Mouse (Mus musculus): ENCODE measurements around the gene Pemt.

Pemt gene

DNA sequence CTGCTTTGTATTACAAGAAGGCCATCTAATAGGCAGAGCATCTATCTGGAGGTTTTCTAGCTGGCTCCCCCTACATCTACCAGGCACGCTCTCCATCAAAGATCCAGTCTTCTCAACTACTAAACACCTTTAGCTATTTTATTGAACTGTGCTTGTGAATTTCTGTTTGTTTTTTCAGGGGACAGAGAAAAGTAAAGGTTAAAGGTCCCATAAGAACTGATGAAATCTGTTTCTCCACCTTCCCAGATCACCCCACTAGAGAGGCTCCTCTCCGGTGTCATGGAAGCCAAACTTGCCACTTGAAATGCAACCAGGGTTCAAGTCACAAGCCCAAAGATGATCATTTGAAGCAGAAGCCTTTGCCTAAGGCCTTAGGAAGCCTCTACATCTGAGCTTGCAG is 2.6 kb upstream of the Pemt start:
- DNase-seq: no peak

DNA sequence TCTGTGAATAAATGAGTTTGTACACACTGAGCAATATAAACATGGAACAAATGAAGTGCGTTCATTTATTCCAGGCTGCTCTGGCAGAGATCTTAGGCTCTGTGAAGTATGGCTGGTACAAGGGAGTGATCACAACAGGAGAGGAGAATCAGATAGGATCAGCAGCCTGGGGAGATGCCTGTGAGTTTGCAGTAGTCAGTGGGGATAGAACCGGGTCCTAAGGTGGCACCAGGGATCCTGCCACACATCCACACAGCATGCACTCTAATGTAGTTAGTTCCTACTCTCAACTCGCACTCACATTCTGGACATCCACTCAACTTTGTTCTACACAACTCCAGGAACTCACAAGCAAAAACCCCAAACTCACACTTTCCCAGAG is 622 bp downstream of the Pemt start:
- no peak for DNase-seq

DNA sequence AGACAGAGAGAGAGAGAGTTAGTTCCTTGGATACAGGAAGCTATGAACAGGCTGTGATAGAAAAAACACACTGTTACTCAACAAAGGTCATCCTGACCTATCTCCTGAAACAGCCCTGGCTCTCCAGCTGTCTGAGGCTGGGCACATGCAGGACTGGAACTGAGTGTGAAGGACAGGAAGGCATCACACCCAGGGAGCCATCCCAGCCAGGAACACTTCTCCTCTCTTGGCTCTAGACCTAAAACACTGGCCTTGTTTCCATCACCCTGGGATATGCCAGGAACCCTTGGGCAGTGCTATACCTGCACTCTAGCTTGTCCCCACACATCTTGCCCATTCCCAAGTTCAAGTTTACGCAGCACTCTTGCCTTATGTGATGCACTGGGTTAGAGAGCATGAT is 1.5 kb downstream of the Pemt start:
- no peak for DNase-seq

DNA sequence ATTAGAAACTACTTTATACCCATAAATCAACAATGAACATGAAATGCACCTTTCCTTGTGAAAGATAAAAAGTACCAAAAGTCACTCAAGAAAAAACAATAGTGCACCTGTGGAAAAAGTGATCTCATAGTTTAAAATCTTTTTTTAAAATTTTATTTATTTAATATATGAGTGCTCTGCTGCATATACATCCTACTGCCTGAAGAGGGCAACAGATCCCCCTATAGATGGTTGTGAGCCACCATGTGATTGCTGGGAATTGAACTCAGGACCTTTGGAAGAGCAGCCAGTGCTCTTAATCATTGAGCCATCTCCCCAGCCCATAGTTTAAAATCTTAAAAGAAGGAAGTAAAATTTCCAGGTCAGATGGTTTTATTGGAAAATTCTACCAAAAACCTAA is 4.0 kb downstream of the Pemt start:
- no peak for DNase-seq

DNA sequence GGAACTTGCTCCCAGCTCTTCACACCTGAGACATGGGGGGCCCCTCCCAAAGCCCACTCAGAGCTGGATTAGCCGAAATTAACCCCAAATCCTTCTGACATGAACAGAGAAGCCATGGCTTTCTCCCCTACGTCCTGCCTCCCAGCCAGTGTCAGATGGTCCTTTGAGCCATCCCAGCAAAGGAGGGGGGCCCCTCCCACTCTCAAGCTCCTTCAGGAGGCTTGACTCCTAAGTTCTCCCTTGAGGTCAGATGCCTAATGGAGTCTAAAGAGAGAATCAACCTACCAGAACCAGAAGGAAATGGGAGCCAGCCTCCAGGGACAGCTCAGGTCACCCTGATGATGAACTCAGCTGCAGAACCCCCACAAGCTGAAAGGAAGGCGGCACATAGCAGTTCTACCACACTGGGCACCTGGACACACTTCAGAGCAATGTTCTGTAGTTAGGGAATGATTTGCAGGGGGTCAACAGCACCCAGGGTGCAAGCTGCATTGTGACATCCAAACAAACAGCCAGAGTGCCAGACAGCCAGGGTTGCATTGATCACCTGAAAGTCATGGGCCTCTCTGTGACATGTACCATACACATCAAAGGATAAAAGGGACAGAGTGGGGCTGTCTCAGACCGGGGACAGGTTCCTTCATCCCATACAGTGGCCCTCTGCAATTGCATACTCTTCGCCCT is 9.6 kb downstream of the Pemt start:
- no peak for DNase-seq

DNA sequence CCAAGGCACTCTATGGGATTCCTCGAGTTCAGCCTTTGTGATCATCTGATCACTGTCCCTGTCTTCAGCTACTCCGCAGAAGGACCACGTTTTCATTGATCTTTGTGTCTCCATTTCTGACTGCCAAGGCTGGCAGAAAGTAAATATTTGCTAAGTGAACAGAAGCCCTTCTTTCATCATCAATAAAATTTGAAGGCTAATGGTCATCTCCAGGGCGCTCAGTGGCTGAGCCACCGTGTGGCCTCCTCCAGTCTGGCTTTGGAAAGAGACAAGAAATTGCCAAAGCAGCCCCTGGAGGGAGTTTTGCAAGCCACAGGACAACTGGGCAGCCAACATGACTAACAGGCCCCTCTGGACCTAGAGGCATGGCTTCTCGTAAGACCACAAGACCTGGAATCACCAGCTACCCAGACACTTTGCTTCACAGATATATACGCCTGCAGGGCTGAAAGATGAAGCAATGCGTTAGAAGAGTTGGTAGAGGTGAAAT is 11.3 kb downstream of the Pemt start:
- no peak for DNase-seq

DNA sequence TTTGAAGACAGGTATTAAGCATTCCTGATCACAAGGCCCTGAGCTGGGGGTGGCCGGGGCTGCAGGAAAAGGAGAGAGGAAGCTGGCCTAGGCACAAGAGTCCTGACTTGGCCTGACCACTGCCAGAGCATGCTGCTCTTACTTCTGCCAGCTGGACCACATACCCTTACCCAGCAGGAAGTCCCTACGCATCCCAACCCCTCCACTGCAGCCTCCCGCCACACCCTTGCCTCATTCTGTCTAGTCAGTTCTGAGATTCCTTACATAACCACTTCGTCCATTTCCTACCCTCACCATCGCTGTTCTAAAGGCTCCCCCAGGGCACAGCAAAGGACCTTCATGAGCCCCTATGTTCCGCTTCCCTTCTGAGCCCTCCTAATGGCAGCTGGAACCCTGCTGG is 12.0 kb downstream of the Pemt start:
- no peak for DNase-seq

DNA sequence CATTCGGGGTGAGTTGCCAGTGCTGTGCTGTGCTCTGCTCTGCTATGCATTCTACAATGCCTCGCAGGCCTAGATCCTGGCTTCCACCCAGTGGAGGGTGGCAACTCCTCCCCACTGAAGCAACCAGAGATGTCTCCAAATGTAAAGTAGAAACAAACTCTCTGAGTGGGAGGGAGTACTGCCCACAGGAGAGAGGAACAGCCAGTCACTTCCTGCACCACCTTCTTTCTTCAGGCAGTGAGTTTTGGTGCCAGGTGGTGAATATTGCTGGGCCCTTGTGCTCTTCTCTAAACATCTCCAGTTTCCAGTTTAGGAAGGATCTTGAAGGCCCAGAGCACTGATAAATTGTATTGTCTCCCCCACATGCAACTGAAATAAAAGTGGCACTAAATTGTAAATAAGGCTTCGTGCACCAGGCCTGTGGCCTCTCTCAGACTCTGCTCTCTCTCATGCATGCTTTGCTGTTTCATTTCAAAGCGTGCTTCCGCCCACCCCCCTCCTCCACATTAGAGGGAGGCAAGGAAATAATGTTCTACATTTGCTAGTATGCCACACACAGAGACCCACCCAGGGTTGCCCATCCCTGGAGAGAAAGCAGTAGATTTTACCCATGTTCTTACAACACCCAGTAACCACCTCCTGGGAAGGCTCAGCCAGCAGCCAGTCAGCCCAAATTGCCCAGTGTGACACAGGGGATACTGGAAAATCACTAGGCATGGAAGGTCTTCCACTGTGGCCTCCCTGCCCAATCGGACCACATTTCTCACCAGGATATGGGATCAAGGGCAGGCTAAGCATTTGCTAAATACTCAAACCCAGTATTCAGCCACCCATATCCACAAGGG is 13.5 kb downstream of the Pemt start:
- peak; percentile 29 for DNase-seq

DNA sequence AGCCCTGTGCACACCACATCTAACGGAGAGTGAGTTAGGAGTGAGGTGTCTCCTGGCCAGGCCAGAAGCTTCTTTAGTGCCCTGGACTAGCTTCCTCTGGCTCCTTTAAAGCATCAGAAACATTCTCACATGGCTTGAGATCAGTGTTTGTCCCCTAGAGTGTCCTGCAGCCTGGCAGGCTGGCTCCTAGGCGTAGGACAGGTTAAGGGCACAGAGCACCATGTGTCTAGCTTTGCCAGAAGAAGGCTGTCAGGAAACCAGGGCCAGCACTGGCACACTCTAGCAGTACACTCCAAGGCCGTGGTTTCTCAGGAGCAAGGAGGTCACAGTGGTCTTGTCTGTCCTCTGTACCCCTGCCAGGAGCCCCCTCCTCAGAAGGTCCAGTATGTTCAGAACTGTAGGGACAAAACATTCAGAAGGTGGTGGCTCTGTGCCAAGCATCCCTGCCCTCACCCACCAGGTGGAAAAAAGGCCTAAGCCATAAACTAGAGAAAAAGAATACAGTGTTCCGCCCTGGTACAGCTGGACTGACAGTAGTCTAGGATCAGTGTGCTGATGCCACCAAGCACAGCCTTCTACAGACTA is 15.4 kb downstream of the Pemt start:
- no peak for DNase-seq

DNA sequence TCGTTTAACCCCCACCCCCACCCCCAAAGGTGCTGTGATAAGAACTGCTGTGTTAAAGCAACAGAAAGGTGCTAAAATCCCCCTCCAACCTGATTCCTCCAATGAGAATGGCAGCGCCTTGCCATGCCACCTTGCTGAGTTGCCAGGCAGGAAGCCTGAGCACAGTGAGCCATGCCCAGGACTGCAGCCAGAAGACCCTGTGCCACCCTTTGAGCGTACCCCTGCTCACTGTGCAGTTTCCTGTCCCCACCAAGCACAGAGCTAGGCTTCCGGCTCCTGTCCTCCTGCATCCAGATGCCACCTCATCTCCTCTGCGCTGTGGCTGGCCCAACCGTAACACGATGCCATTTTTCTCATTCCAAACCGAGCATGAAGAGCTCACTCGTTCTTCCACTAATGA is 16.3 kb downstream of the Pemt start:
- no peak for DNase-seq

DNA sequence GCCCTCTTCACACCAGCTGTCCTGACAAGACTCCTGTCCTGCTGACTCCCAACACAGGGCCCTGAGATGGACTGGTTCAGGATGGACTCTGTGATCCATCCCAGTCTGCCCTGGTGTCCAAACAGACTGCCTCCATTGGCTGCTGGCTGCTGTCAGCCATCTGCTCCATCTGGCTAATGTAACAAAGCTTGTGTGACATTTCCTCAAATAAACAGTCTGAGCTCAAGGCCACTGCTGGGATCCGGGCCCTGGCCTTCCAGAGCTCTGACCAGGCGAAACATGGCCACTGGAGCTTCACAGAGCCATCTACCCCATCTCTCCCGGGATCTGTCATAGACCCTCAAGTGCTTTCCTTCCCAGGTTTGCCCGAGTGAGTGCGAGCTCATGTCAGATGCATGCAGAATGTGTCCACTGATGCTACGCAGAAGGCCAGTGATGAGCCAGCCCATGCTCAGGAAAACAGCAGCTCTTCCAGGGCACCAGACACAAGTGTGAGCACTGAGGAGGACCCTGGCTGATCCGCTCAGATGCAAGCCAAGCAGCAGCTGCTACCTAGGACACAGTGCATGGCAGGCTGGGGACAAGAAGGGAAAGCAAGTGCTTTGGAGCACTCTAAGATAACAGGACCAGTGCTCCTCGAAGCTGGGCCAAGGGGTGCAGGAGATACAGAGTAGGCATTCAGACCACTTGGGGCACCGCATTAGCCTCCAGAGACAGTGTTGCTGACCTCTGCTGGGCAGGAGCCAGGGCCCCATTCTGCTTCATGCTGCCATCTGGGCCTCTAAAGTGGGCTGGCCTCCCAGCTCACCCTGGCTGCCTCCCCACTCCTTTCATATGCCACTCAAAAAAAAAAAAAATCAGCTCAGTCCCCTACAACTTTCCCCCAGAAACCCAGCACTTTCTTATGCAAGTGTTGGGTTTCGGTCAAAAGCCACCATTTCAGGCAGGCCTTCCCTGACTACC is 18.1 kb downstream of the Pemt start:
- no peak for DNase-seq

DNA sequence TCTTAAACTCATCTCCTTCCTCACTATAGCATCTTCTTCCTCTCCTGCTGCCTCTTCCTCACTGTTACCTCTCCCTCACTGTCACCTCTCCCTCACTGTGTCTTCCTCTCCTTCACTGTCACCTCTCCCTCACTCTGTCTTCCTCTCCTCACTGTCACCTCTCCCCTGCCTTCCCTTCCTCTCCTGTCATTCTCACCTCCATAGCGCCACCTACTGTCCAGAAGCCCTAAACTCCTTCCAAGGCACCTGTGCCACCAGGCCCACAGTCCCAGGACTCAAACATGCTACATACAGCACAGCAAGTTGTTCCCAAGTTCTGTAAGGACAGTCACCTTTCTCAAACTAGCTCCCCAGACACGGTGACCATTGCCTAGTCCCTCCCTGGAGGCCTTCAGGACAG is 19.0 kb downstream of the Pemt start:
- peak; percentile 81 for DNase-seq

DNA sequence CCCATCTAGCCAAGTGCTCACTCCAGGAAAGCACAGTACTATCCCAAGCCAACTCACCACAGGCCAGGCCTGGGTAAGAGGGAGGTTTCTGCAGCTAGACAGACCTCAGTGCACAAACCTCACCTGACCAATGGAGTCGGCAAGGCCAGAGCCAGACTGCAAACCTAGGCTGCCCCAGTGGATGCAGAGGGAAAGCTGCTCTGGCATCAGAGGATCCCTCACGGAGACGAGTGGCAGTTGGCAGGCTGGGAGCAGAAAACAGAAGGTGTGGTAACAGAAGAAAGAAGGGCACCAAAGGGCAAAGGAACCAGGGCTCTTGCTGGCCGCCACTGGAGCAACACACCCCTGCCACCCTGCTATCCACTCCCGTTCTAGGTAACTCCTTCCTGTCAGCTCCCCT is 20.1 kb downstream of the Pemt start:
- no peak for DNase-seq

DNA sequence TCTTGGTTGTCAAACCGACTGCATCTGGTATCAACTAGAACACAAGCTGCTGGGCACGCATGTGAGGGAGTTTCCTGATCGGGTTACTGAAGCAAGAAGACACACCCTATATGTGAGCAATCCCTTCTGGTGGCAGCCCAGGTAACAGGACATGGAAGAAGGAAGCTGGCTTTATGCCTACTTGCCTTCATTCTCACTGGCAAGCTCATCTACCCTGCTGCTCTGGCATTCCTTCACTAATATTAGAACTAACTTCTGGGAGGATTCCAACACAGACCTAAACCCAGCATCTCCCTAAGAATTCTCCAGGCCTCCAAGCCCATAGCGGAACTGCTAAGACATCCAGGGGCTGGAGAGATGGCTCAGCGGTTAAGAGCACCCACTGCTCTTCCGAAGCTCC is 25.1 kb downstream of the Pemt start:
- DNase-seq: no peak

DNA sequence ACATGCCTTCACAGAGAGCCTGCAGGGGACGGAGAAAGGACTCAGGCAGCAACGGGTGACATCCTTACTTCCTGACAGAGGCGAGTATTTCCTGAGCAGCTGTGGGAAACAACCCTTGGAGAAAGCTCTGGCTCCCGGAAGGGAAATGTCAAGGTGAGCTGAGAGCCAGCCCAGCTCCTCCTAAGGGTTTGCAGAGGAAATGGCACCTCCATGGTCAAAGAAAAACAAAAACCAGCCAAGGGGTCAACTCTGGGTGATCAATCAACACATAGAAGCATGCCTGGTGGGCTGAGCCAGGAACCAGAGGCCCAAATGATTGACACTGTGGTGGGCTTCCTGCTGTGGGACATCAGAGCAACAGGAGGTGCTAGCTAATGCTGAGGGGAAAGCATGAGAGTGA is 29.6 kb downstream of the Pemt start:
- DNase-seq: no peak

DNA sequence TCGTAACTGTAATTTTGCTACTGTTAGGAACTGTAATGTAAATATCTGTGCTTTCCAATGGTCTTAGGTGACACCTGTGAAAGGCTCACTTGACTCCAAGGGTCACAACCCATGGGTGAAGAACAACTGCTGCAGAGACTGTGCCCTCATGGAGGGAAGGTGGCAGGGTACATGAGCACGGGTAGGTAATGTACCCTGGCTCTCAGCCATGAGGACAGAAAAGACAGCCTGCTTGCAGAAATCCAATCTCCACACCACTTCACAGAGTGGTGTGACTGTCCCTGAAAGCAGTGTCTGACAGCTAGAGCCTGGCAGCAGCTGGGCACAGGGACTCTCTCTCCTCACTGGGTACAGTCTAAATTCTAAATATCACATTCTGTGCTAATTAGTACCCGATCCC is 34.8 kb downstream of the Pemt start:
- DNase-seq: no peak

DNA sequence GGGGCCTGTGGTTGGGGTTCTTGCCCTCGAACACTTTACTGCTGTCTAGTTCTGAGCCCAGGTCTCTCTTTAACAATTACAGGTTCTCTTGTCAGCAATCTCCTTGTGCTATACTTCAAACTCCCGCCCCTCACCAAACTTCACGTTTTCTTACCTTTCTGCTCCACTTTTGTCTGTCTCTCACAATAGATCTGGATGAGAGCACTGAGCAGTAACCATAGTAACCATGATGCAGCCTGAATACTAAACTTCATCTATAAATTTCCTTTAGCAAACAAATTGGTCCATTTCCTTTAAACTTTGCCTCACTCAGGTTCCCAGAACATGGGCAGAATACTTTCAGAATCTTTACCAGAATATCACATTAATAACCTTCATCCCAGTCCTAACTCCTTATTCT is 36.8 kb downstream of the Pemt start:
- DNase-seq: no peak

DNA sequence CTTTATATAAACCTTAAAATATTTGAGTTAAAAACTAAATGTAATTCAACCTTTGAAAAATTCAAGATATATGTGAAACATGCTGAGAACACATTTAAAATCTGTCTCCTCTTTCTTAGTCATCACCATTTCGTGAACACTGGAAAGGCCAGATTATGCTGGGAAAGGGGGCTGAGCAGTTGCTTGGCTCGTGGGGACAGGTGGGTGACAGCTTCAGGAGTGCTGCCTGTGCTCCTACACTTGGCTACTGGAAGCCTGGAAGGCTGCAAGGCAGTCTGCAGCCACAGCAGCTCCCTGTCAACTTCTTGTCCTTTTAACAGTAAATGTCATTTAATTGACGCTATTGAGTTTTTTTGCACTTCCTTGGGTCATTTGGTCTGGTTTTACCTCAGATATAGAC is 40.4 kb downstream of the Pemt start:
- no peak for DNase-seq

DNA sequence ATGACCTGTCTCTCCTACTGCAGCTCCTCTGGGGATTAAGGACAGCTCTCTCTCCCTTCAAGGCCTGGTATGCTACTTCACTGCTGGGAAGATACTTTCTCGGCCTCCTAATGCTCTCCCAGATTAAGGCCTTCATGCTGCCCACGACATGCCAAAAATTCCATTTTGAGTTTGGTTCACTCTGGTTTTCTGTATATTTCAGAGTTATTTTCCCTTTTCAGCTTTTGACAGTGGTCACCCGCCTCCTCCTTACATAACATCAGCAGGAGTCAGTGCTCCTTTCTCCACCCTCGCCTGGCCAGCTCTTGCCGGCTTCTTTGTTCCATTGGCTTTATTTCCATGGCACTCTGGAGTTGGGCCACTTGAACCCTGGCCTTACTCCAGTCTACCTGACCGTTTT is 41.6 kb downstream of the Pemt start:
- DNase-seq: no peak

DNA sequence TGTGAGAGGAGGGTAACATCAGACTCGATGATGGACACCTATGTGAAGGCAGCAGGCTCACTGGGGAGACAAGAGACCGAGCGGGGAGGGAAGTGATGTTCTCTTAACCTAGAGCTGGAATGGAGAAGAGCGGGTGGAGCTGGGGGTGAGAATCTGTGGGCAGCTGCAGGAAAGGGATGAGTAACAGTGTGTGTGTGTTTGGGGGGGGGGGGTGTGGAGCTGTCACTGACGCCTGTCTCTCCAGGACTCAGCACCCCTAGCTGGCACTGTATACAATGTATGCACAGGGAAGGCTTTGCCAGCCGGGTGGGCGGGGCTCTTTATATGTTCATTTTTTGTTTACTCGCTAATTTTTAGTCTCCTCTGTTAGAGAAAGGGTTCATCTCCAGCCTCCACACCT is 42.5 kb downstream of the Pemt start:
- DNase-seq: no peak

DNA sequence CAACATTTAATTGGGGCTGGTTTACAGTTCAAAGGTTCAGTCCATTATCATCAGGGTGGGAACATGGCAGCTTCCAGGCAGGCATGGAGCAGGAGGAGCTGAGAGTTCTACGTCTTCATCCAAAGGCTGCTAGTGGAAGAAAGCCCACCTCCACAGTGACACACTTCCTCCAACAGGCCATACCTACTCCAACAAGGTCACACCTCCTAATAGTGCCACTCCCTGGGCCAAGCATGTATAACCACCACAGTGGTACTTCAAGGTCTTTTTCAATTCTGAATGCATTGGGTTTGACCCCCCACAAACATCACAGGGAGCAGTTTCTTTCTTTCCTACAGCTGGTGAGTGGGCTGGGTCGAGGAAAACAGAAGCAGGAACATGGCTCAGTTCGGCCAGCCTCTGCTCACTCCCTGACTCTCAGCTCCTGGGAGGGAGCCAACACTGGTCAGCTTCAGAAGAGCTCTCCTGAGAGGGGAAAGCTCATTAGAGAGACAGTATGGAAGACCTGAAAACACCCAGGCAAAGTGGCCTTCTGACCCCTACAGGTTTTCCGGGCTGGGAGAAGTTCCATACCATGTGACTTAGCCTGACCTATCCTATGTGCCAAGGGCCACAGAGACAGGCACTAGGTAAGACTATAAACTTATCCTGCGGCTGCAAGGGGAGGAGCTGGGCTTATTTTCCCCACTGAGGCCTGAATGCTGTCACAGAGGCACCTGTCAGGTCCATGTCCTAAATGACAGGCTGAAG is 44.9 kb downstream of the Pemt start:
- no peak for DNase-seq

DNA sequence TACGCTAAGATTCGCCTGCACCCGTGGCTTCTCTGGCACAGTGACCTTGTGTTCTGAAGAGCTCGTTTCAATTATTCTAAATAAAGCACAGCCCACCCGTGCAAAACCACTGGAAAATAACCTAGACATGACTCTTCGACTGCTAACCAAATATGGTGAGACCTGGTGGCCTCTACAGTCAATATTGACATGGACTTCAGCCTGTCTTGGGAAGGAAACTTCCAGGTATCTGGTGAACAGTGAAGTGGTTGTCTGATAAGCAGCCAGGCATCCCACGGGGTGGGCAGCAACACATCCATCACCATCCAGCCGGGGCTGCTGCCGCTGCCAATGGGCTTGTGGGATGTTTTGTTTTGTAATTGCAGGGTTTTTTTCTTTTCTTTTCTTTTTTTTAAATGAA is 52.0 kb downstream of the Pemt start:
- no peak for DNase-seq
